Mouse (Mus musculus) ovary, postnatal 36 days (tissue): ENCODE measurements around the gene Aldh1l1.

Source experiments
- DNase-seq: peaks from one replicate; pipeline ENCODE4 v3.0.0; 2022; ENCODE audit warnings: low spot score, mixed read lengths

The Aldh1l1 gene

GRCm38 (mm10) chr6:90507443-90507842, 21.2 kb downstream of the Aldh1l1 start:
- DNase-seq: no peak

- DNase-seq: peak; percentile 55
Measured at GRCm38 (mm10) chr6:90508197-90508624, 22.0 kb downstream of the Aldh1l1 start.

GRCm38 (mm10) chr6:90509085-90509484, 22.9 kb downstream of the Aldh1l1 start:
- peak; percentile 64 for DNase-seq

GRCm38 (mm10) chr6:90512416-90512815, 26.2 kb downstream of the Aldh1l1 start:
- no peak for DNase-seq

- DNase-seq: no peak
Measured at GRCm38 (mm10) chr6:90513074-90513856, 27.0 kb downstream of the Aldh1l1 start.

- DNase-seq: no peak
Measured at GRCm38 (mm10) chr6:90514369-90514768, 28.1 kb downstream of the Aldh1l1 start.

- peak; percentile 86 for DNase-seq
Measured at GRCm38 (mm10) chr6:90514883-90515405, 28.7 kb downstream of the Aldh1l1 start.

GRCm38 (mm10) chr6:90518892-90519291, 32.7 kb downstream of the Aldh1l1 start:
- DNase-seq: no peak

- DNase-seq: no peak
Measured at GRCm38 (mm10) chr6:90519375-90519774, 33.1 kb downstream of the Aldh1l1 start.

- DNase-seq: no peak
Measured at GRCm38 (mm10) chr6:90526406-90526805, 40.2 kb downstream of the Aldh1l1 start.

- DNase-seq: no peak
Measured at GRCm38 (mm10) chr6:90529461-90530046, 43.3 kb downstream of the Aldh1l1 start.

- no peak for DNase-seq
Measured at GRCm38 (mm10) chr6:90532575-90533190, 46.5 kb downstream of the Aldh1l1 start.

- no peak for DNase-seq
Measured at GRCm38 (mm10) chr6:90533505-90533904, 47.3 kb downstream of the Aldh1l1 start.

GRCm38 (mm10) chr6:90534701-90535475, 48.7 kb downstream of the Aldh1l1 start:
- no peak for DNase-seq

GRCm38 (mm10) chr6:90536824-90537223, 50.6 kb downstream of the Aldh1l1 start:
- DNase-seq: no peak

- peak; percentile 79 for DNase-seq
Measured at GRCm38 (mm10) chr6:90537941-90538340, 51.7 kb downstream of the Aldh1l1 start.

- no peak for DNase-seq
Measured at GRCm38 (mm10) chr6:90539271-90539670, 53.0 kb downstream of the Aldh1l1 start.

GRCm38 (mm10) chr6:90540520-90540919, 54.3 kb downstream of the Aldh1l1 start:
- no peak for DNase-seq

- DNase-seq: no peak
Measured at GRCm38 (mm10) chr6:90541367-90541772, 55.1 kb downstream of the Aldh1l1 start.

GRCm38 (mm10) chr6:90544433-90544832, 58.2 kb downstream of the Aldh1l1 start:
- DNase-seq: no peak

- DNase-seq: no peak
Measured at GRCm38 (mm10) chr6:90546274-90546673, 60.0 kb downstream of the Aldh1l1 start.

GRCm38 (mm10) chr6:90547041-90547440, 60.8 kb downstream of the Aldh1l1 start:
- DNase-seq: no peak
